Mouse (Mus musculus) c-Kit-negative CD71-positive TER-119-positive erythroid progenitor cells, embryonic 14.5 days (primary cell): ENCODE results near the gene Lin28a.
A peak's percentile ranks its signal among the peaks of the same experiment; 100 is the strongest.

Experiments used
- DNase-seq: peaks from one replicate; pipeline ENCODE4 v3.0.0-alpha.2; 2013; ENCODE audit warnings: low read depth, low spot score

The Lin28a gene

DNA sequence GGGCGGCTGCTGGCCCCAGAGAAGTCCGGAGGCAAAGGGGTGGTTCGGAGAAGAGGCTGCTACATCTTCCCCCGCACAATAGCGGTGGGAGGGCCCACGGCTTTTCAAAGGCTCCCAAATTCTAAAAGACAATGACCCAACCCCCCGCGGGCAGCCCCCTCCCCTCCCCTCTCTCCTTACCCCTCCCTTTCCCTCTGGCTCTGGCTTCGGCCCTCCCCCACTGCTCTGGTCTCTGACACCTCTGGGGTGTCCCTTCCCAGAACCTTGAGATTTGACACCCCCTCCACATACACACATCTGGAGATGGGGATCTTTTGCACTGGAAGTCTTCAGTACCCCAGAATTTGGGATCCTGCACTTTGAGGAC is at the start of gene Lin28a:
TSS of gene Lin28a (minus strand) at position 63 of the 367 bp plus-strand sequence.
- DNase-seq, result no peak

DNA sequence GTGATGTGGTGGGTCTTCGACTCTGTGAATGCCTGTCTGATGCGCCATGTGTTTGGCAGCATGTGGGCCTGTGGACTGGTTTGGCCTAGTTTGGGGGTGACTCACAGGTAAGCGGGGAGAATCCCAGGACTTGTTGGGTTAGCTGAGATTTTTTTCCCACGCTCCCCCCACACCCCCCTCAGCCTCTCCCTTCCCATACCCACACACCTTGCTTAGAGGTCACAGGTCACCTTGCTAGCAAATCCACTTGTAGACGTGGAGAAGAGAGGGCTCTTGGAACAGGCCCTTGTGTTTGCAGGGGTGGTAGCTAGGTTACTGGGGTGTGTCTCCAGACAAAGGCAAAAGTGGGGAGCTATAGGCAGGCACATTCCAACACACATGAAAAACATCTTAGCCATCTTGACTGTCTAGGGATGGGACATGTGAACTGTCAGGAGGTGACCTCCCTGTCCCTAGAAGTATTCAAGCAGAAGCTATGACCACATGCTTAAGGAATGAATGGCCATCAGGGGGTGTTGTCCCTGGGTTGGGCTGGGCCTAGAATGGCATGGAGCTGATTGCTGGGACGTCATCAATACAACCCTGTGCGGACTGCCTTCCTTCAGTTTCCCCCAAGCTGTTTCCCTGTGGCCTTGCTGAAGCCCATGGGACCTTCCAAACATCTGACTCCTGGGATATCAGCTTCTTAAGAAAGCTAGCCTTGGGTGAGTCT is 49.3 kb upstream of the Lin28a start:
- no peak for DNase-seq

DNA sequence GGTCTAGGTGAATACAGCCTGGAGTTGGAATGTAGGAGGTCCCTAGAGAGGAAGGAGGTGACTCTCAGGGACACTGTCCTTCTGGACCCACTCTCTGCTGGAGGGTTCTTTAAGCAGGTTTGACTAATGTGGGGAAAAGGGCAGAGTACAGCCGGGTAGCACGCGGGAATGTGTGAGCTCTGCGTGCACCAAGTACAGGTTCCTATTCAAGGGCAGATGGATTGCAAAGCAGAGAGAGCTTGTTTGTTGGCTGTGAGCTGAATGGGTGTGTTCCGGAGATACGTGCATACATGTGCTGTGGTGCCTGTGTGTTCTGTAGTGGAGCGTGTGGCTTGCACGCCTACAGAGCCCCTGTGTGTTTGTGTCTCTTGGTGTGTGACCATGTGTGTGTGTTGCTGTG is 48.7 kb upstream of the Lin28a start:
- DNase-seq, result no peak

- no peak for DNase-seq
Observed at GRCm38 (mm10) chr4:134065431-134066004, 46.9 kb upstream of the Lin28a start.

DNA sequence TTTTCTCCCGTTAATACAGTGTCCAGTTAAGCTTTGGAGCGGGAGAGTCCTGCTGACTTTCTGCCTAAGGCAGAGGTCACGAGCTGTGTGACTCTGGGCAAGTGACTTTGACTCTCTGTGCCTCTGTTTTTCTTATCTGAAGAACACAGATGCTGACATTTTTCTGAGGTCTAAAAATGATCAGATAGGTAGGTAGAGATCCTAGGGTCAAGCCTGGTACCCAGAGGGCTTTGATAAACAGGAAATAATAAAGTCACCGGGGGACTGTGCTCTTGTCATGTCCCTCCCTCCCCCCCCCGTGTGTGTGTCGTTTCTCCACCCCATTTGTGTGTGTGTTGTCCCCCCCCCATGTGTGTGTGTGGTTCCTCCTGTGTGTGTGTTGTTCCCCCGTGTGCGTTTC is 43.9 kb upstream of the Lin28a start:
- peak; percentile 12 for DNase-seq

- DNase-seq, result peak; percentile 26
Observed at GRCm38 (mm10) chr4:134061944-134062446, 43.4 kb upstream of the Lin28a start.

DNA sequence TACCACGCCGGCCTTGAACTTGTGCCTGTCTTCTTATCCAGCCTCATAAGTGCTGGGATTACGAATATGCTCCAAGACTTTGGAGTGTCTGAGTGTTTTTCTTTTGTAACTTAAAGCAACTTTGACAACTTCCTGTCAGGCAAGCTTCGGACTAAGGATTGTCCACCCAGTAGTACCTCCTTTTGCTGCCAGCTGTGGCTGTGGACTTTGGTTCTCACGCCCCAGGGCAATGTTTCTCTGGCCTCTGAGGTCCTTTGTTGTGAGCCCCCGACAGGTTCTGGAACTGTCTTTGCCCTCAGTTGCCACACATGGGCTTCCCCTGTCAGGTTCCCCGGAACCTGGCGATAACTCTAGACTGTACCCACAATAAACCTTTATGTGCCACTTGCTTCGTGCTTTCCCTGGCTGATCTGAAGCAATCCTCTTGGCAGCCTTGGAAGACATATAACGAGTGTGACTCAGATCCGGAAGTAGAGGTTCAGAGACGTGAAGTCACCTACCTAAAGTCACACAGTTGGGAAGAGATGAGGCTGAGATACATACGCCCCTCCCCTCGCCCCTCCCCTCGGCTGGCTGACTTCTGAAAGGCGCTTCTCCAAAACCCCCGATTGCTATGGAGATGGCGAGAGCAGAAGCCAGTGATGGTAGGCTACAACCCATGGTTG is 42.7 kb upstream of the Lin28a start:
- DNase-seq, result no peak

DNA sequence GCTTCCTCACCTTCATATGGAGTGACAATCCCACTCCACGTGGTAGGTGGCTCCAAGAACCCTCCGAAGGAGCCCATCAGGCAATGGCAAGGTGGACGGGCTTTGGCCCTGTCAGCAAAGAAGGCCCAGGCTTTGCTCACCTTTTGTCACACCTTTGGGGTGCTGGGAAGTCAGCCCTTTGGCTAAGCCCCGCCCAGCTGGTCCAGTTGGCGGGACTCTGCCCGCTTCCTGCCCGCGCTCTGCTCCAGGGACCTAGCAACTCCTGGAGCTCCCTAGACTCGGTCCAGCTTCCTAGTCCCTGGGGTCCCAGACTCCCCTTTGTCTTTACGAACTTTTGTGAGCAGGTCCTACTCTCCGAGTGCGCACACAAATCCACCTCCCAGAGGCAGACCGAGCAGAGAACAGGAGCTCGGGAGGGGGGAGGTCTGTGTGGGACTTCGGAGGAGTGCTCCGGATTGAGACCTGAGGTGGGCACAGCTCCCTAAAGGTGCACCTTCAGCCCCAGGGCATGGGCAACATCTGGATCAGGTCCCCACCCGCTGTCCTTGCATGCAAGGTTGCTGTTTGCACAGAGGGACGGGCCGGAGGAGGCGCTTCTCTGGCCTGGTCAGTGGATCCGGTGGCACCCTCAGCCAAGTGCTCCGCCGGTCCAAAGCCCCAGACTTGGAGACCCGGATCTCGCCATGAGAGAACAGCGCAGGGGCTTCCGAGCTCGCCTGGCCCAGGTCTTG is 41.7 kb upstream of the Lin28a start, which contains the start of gene Crybg2:
TSS of gene Crybg2 (plus strand) at position 681 of the 731 bp plus-strand sequence.
- no peak for DNase-seq

GRCm38 (mm10) chr4:134058908-134059307 is 40.3 kb upstream of the Lin28a start:
- no peak for DNase-seq

- no peak for DNase-seq
Observed at GRCm38 (mm10) chr4:134058166-134058715, 39.6 kb upstream of the Lin28a start.

- no peak for DNase-seq
Observed at GRCm38 (mm10) chr4:134053538-134053937, 34.9 kb upstream of the Lin28a start, which contains the start of gene Zfp683. Gene Zfp683 (plus strand): TSS chr4:134053838.

GRCm38 (mm10) chr4:134052560-134052959 is 33.9 kb upstream of the Lin28a start:
- no peak for DNase-seq

- DNase-seq, result no peak
Observed at GRCm38 (mm10) chr4:134051912-134052311, 33.3 kb upstream of the Lin28a start.

DNA sequence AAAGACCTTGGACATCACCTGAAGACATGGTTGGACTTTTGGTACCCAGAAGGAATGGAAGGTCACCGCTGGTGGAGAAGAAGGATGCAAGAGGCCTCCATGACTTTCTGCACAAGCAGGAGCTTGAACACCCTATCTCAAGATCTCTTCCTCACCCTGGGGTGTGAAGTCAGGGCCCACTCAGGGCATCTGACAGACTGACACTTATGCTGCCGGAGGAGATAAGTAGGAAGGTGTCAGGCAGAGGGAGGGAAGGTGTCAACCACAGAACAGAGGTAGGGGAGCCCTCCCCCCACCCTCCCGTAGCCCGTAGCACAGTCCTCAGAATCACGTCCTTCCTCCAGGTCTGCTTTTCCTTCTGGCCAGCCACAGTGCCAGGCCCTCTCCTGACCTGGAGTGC is 29.0 kb upstream of the Lin28a start:
- DNase-seq, result no peak

DNA sequence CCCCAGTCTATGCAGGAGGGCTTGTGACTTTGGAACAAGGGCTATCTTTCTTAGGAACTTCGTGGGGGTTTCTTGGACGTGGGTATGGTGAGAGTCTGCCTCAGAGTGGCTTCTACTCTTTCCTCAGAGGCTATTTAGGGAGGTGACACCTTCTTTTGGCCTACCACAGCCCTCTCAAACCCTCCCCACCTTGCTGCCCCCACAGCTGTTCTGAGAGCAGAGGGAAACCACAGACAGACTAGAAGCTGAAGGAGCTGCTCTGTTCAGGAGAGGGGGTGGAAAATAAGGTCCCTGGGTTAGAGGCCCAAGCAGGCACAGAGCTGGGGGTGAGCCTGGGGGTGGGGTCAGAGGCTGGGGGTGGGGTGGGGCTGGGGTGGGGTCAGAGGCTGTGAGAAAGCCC is 24.4 kb upstream of the Lin28a start:
- DNase-seq, result no peak

DNA sequence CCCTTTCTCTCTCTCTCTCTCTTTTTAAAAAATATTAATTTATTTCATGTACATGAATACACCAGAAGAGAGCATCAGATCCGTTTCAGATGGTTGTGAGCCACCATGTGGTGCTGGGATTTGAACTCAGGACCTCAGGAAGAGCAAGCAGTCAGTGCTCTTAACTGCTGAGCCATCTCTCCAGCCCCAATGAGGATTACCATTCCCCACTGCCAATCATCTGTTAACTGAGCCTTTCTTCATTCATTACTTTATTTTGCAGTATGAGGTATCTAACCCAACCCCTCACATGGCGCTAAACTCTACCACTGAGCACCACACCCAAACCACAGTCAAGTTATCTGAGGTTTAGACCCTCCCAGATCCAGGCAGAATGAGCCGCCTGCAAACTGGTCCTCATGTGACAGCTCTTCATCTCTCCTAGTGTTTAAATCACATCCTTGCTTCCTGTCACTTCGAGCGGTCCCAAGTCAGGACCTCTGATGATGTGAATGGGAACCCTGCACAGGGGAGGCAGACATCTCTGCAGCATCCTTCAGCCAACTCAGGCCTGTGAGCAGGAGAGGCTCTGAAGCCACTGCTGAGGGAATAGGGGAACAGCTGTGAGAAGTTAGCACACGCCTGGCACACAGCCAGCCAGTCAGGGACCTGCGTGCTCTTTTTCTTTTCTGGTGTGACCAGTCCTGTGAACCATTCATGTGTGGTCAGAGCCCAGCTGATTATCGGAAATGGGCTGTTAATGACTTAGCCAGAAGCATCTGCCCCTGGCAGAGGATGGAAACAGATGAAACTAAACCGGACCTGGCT is 22.9 kb upstream of the Lin28a start:
- DNase-seq, result no peak

GRCm38 (mm10) chr4:134035953-134036352 is 17.3 kb upstream of the Lin28a start:
- DNase-seq, result peak; percentile 43

DNA sequence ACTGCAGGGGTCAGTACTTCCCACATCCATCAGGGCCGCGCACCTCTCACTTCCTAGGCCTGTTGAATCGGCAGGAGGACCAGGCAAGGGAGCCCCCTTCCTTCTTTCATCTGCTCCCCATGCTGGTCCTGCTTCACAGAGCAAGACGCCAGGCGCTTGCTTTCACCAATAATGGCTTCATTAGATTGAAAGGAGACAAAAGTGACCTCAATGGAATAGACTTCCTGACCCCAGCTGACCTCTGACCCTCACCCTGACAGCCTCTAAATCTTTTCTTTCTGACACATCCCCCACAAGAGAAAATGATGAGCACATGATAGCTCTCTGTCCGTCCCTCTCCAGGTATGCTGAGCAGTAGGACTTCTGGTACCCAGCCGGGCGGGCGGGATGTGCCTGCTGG is 7.2 kb upstream of the Lin28a start:
- no peak for DNase-seq

GRCm38 (mm10) chr4:134020621-134021020 is 2.0 kb upstream of the Lin28a start:
- DNase-seq, result no peak

- DNase-seq, result no peak
Observed at GRCm38 (mm10) chr4:134019641-134020351, 1.2 kb upstream of the Lin28a start.
